Mouse (Mus musculus) CD4-positive, CD25-positive, alpha-beta regulatory T cell, adult 4 months (primary cell): Measurements from ENCODE around the gene Npcd. TPM values are rescaled to one million over a fixed set of nuclear protein-coding genes. Genes with fewer than 3 reads are reported as not detected.

Source experiments
- ATAC-seq: one replicate; pipeline ENCODE4 v1.8.0; 2017
- polyA plus RNA-seq, 2 experiments: library from polyadenylated mRNA; unstranded; fragments of 100-300 nt; shearing (Covaris generic); gene quantifications; one replicate each; pipeline ENCODE4 v1.2.1; 2017

Npcd gene
- polyA plus RNA-seq, 2 experiments from 2014 or later: not detected

DNA sequence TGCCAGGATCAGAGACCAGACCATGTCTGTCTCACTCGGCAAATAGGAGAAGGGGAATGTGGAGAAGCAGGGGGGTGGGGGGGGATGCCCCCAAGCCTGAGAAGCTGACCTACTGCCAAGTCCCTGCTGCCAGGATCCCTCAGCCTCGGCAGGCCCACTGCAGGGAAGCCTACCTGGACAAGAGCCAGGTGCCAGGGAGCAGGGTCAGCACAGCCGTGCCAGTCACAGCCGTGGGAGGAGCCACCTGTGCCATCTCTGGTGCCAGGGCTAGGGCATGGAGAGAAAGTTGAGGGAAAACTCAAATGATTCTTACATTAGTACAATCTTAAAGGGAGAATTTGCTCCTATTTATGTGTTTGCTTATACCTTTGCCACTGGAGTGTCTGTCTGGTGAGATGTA lies 31.7 kb downstream of the Npcd start:
- no peak for ATAC-seq

GRCm38 (mm10) chr15:79801646-79802045 lies 32.4 kb downstream of the Npcd start:
- ATAC-seq: no peak

DNA sequence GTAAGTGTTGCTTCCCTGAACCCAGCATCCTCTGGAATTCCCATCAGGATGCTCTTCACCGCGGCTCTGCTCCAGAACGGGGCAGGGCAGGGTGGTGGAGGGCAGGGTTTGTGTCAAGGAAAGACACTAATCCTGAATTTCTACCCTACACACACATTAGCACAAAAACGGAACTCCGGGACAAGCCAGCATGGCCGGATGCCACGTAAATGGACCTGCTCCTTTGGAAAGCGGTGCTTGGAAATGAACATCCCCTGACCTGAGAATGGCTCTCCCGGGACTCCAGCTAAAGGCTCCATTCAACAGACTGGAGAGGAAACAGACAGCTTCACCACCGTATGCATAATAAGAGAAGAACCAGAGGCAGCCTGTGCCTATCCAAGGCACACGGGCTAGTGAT lies 33.3 kb downstream of the Npcd start:
- no peak for ATAC-seq

DNA sequence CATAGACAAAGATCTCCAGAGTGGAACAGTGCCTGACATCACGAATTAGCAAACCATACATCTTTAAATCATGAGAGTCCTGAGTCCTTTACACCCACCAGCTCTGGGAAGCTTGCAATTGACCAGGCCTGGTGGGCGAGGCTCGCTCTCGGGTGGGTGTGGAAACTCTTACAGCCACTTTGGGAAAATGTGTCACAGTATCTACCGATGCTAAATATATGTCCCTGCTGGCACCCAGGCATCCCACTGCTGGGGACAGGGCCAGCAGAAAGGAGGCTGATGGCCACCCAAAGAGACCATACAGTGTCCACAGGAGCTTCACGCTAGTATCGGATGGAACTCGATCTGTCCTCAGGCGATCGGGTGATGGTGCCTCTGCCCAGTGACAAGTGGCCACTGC lies 35.4 kb downstream of the Npcd start:
- ATAC-seq: no peak

DNA sequence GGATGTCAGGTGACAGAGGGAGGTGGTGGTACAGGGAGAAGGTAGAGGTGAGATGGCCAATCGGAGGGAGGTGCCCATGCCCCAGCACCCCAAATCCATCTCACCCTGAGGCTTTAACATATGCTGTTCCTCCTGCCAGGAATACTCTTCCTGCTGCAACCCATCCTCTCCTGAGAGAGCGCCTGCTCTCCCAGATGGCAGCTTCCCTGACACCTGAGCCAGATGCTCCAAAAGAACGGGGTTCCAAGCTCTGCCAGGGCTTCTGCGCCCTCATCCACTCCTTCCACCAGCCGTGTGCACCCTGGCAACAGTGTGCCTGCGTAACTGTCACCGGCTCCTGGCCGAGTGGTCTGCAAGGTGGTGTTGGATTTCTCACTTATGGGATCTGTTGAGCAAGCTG lies 36.4 kb downstream of the Npcd start:
- no peak for ATAC-seq

DNA sequence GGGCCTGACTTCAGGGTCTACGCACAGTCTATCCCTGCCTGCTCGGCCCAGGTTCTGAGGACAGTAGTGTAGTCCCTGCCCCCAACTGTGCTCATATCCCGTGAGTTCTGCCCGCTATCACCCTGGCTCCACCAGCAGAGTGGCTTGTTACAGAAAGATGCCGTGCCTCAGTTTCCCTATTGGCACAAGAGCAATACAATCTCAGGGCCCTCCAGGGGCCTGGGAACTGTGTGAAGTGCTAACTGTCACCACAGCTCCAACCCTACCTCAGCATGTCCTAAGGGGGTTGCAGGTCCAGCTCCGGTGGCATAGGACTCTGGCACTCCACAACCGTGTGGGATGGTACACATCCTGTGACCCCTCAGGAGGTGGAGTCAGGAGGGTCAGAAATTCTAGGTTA lies 36.9 kb downstream of the Npcd start:
- no peak for ATAC-seq

DNA sequence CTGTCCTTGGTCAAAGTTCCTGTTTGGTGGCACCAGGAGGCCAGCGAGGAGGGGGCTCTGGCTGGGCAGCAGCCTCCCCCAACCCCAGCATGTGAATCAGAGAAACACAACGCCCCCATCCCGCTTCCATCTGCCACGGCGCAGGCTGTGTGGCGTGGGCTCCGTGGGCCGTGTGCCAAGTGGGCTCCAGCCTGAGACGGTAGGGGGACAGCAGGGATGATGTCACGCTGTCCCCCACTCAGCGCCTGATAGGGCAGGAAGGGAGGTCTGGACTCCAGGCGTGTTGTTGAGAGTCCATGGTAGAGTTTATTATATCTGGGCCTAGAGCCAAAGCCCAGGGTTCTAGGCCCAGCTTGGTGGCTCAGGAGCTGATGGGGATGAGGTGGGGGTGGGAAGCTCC lies 37.8 kb downstream of the Npcd start:
- no peak for ATAC-seq

GRCm38 (mm10) chr15:79794173-79794572 lies 39.9 kb downstream of the Npcd start:
- no peak for ATAC-seq

GRCm38 (mm10) chr15:79793076-79793475 lies 41.0 kb downstream of the Npcd start:
- ATAC-seq: no peak

DNA sequence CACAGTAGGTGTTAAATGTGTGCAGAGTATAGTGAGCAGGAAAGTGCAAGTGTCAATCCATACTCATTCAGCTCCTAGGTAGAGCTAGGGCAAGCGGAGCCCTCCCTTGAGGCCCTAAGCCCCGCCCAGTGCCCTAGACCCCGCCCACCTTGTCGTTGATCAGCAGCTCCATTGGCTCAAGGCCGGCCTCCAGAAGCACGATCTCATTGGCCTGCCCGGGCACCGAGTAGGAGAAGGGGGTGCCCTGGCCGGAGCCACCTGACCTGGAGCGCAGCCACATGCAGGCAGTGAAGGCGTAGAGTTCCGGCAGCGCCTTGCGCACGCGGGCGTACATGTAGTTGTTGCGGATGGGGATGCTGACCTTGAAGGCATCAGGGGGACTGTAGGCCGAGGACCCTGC lies 41.6 kb downstream of the Npcd start:
- ATAC-seq: no peak

DNA sequence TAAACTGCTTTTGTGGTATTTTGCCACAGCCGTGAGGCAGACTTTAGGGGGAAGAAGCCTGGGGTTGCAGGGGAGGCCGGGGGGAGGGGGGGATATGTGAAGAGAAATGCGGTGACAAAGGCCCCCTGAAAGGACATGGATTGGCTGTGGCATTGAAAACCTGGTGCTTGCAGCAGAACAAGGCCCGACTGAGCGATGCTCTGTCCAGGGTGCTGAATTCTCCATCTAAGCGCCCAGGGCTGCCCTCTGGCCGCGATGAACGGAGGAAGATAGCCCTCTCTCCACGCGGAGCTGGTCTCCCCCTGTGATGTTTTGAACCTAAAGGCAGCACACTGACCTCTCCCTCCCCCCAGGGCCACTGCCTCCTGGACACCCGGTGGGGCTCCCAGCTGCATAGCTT lies 42.5 kb downstream of the Npcd start:
- ATAC-seq: no peak

DNA sequence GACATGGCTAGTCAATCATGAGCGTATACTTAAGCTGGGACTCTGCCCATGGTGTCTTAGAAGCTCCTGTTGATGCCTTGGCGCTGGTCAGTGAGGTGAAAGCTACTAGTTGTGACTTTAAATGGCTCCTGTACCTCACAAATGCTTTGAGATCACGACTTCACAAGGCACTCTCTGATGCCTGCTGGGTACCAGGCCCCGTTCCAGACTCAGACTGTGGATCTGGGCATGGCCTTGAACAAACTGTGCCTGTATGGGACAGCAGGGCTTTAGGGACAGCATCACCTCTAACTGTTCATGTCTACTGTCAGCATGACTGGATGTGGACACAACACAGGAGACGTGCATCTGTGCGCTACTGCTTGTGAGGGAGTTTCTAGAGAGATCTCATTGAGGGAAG lies 43.1 kb downstream of the Npcd start:
- no peak for ATAC-seq

DNA sequence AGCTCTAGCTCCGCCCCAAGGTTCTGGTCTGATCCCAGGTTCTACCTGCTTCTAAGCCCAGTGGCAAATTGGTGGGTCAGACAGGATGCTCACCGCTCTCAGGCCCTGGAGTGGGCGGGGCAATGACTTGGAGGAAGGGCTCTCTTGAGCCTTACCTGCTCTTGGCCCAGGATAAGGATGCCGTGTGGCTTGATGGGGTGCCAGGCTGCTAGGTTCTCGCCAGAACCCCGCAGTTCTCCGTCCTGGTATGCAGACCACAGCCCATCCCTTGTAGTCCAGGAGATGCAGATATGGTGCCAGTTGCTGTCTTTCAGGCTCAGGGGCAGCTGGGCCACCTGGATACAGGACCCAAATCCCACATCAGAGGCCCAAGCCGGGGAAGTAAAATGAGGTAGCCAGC lies 43.9 kb downstream of the Npcd start:
- ATAC-seq: no peak

GRCm38 (mm10) chr15:79787815-79788214 lies 46.2 kb downstream of the Npcd start:
- ATAC-seq: no peak

GRCm38 (mm10) chr15:79785056-79785455 lies 49.0 kb downstream of the Npcd start:
- no peak for ATAC-seq

DNA sequence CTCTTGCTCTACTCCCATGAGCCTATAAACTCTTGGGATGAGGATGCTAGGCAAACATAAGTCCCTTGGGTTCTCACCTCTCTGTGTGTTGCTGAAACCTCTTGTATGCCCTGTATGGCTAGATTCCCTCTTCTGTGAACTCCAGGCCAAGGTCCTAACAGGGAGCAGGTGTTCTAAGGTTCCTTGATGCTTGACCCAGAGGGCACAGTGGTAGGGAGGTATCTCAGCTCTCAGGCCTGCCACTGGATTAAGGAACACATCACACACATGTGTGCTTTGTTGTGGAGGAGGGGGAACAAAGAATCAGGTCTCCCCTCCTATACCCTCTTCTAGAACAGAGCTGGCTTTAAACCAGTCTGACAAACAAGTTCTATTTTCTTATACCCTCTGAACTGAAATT lies 56.3 kb downstream of the Npcd start, which contains the start of gene Dnal4:
Gene Dnal4 (minus strand): TSS at position 101 of the 400 bp plus-strand sequence.
- no peak for ATAC-seq

DNA sequence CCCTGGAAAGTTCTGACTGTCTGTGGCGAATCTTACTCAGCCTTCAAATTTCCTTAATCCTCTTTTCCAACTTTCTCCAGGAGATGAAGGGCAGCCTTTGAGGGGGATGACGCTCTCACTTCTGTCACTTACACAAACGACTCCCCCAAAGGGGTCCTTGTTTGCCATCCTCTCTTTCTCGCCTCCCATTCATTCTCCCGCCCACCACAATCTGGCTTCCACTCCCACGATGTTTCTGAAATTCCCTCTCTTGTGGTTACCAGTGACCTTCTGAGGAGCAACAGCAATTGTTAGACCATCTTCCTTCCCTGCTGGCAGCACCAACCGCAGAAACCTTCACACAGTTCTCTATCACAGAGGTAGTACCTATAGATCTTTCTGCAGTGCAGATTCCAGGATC lies 58.4 kb downstream of the Npcd start:
- ATAC-seq: no peak

GRCm38 (mm10) chr15:79774117-79775027 lies 59.7 kb downstream of the Npcd start:
- peak; percentile 99 for ATAC-seq

- no peak for ATAC-seq
Measured at GRCm38 (mm10) chr15:79770629-79771240, 63.3 kb downstream of the Npcd start.

- no peak for ATAC-seq
Measured at GRCm38 (mm10) chr15:79768302-79768701, 65.7 kb downstream of the Npcd start.

DNA sequence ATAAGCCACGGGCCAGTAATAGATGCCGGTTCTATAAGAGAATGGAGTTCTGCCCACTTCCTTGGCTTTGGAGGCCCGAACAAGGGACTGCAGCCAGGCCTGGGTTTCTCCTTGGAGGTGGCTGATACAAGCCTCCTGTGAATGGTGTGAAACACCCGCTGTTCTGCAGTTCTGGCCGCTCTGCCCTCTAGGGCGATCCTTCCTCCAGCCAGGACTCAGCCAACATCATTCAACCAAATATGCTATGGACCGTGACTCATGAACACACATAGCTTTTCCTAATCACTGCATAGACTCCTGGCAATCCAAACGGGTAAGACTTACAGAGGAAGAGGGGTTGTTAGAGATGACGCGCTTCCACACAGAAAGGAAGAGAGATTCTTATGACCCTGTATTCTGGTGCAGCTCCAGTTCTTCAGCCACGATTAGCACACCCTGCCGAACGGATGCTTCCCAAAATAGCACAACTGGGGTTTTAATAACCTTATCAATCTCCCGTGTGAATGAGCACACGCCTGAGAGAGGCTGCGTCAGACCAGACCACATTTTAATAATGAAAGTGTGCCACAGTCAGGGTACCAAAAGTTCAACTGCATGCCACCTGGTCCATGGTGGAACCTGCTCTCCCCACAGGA lies 66.6 kb downstream of the Npcd start:
- ATAC-seq: no peak

DNA sequence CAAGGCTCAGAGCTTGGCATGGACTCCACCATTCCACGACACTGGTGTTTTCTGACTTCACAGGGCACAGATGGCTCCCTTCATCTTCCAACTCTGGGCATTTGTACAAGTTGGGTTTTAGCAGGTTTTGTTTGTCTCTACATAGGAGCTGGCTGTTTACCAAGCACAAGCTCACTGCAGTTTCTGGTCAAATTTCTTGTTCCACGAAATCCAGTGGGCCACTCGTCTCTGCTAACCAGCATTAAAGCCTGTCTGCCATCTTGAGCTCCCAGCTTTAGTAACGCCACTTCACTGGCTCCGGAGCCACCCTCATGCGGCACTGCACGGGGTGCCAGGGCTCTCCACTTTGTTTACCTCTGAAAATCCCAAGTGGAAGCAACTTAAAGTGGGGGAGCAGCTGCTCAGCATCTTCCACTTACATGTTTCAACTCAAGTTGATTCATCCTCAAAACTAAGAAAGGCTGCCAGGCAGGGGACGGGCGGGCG lies 67.4 kb downstream of the Npcd start:
- no peak for ATAC-seq

GRCm38 (mm10) chr15:79766168-79766567 lies 67.9 kb downstream of the Npcd start:
- ATAC-seq: no peak

- no peak for ATAC-seq
Measured at GRCm38 (mm10) chr15:79765361-79765760, 68.7 kb downstream of the Npcd start.
